Comparison of ENCODE assay signal across 22 mouse cellular contexts in genomic region chr3:138405840-138406239, GRCm38 (mm10). TPM values are rescaled to one million over a fixed set of nuclear protein-coding genes. Genes with fewer than 3 reads are reported as not detected.
DNase-seq lines count a peak whose midpoint lies in the region; ATAC-seq and TF ChIP-seq lines count a peak whose summit lies in the region.
"Had no signal": no experiment of that assay in that cellular context is flagged by ENCODE, and none has a peak within 500 bp of the region (broad histone marks: within the 10 kb centered on the region; RNA-seq: fewer than 3 reads in every experiment).

No protein-coding gene starts in this region.

- WGBS in kidney, embryonic 16.5 days = 57% methylated on average over 7 of the region's 7 CpGs
- 75% methylated on average over 7 of the region's 7 CpGs for WGBS in liver, adult 2 months
- WGBS in hindbrain, embryonic 10.5 days = 85% methylated on average over 7 of the region's 7 CpGs

- H3K4me1 ChIP-seq in kidney, embryonic 16.5 days (ENCODE audit: insufficient read depth, low read length) = 0 out of 2 replicates have a peak, but pooled peaks cover 4% of the 10 kb centered on the region
- peaks cover 16% of the 10 kb centered on the region for H3K4me1 ChIP-seq in liver, adult 2 months (ENCODE audit: control insufficient read depth, insufficient read depth, low read length)
- no peaks in the 10 kb centered on the region for H3K4me1 ChIP-seq in hindbrain, embryonic 10.5 days (replicated peaks)
- H3K4me1 ChIP-seq: embryonic facial prominence, embryonic 10.5 days; forebrain, embryonic 13.5 days; heart, embryonic 12.5 days; hindbrain, embryonic 15.5 days had no signal

- H3K9me3 ChIP-seq in kidney, embryonic 16.5 days (ENCODE audit: low read length) = no peaks in the 10 kb centered on the region
- H3K9me3 ChIP-seq in hindbrain, embryonic 10.5 days = no peaks in the 10 kb centered on the region
- H3K9me3 ChIP-seq: embryonic facial prominence, embryonic 10.5 days; forebrain, embryonic 13.5 days; G1E; heart, embryonic 12.5 days; hindbrain, embryonic 15.5 days had no signal

- peak; percentile 90 for DNase-seq in heart, adult 11 months
- no peak for DNase-seq in heart, adult 8-10 months (ENCODE audit: low spot score)
- DNase-seq in kidney, adult 18-20 months = no peak
- no peak for DNase-seq in liver, adult 2 months (ENCODE audit: extremely low read depth, low read depth, low spot score)
- no peak for DNase-seq in liver
- no peak for DNase-seq in hindbrain, embryonic 10.5 days (ENCODE audit: low spot score)
- DNase-seq: cerebellum, adult 2 months; gastrocnemius, postnatal 25 days had no signal

- H3K79me2 ChIP-seq in liver, adult 2 months (ENCODE audit: control insufficient read depth, insufficient read depth, low read length) = no peaks in the 10 kb centered on the region

- no peak overlapping the region for H3K4me3 ChIP-seq in kidney, embryonic 16.5 days (ENCODE audit: low read length)
- no peak overlapping the region for H3K4me3 ChIP-seq in liver, adult 2 months (ENCODE audit: insufficient read depth, low read depth, low read length)
- H3K4me3 ChIP-seq in hindbrain, embryonic 10.5 days = no peak overlapping the region
- H3K4me3 ChIP-seq: embryonic facial prominence, embryonic 10.5 days; forebrain, embryonic 13.5 days; gastrocnemius, adult 2 months; heart, embryonic 12.5 days; hindbrain, embryonic 15.5 days had no signal

- no peak for TF ChIP-seq POLR2A in liver, adult 2 months (IDR thresholded peaks at IDR 0.05; ENCODE audit: extremely low read depth, insufficient read depth, low read length)

- no peaks in the 10 kb centered on the region for H3K36me3 ChIP-seq in kidney, embryonic 16.5 days (ENCODE audit: insufficient read depth, low read length)
- H3K36me3 ChIP-seq in liver, adult 2 months (ENCODE audit: control insufficient read depth, insufficient read depth, low read length) = no peaks in the 10 kb centered on the region
- no peaks in the 10 kb centered on the region for H3K36me3 ChIP-seq in hindbrain, embryonic 10.5 days
- H3K36me3 ChIP-seq: embryonic facial prominence, embryonic 10.5 days; G1E; heart, embryonic 12.5 days; hindbrain, embryonic 15.5 days had no signal

- peak; percentile 50; the same call in 1 of the 2 replicates for ATAC-seq in kidney, embryonic 16.5 days (ENCODE audit: low FRiP score, low TSS enrichment)
- ATAC-seq: forebrain, embryonic 13.5 days; forebrain, postnatal 0 days had no signal

- no peak overlapping the region for H3K4me2 ChIP-seq in kidney, embryonic 16.5 days (replicated peaks; ENCODE audit: low read depth, low read length)
- H3K4me2 ChIP-seq: forebrain, embryonic 13.5 days; heart, embryonic 12.5 days; hindbrain, embryonic 15.5 days had no signal

- H3K9ac ChIP-seq in kidney, embryonic 16.5 days (replicated peaks; ENCODE audit: low read length) = no peak overlapping the region
- H3K9ac ChIP-seq in liver, adult 2 months (ENCODE audit: low read depth, low read length) = no peak overlapping the region
- H3K9ac ChIP-seq: forebrain, embryonic 13.5 days; forebrain, postnatal 0 days; heart, embryonic 12.5 days; hindbrain, embryonic 15.5 days had no signal

- no peak for TF ChIP-seq CTCF in liver, adult 2 months (IDR thresholded peaks at IDR 0.05; ENCODE audit: low read depth, low read length)

- H3K27ac ChIP-seq in kidney, embryonic 16.5 days (ENCODE audit: low read length) = no peak overlapping the region
- peak overlapping the region; percentile 10; the same call in 1 of the 2 replicates for H3K27ac ChIP-seq in liver, adult 2 months (replicated peaks; ENCODE audit: insufficient read depth, low read depth, low read length)
- H3K27ac ChIP-seq in hindbrain, embryonic 10.5 days = no peak overlapping the region
- H3K27ac ChIP-seq: embryonic facial prominence, embryonic 10.5 days; forebrain, embryonic 13.5 days; gastrocnemius, adult 2 months; hindbrain, embryonic 15.5 days had no signal

- no peaks in the 10 kb centered on the region for H3K27me3 ChIP-seq in kidney, embryonic 16.5 days (ENCODE audit: insufficient read depth, low read length)
- H3K27me3 ChIP-seq in liver, adult 2 months (ENCODE audit: control insufficient read depth, insufficient read depth, low read length) = no peaks in the 10 kb centered on the region
- H3K27me3 ChIP-seq in hindbrain, embryonic 10.5 days (ENCODE audit: insufficient read depth, poor library complexity, severe bottlenecking) = no peaks in the 10 kb centered on the region
- H3K27me3 ChIP-seq: forebrain, embryonic 13.5 days; heart, embryonic 12.5 days; hindbrain, embryonic 15.5 days had no signal

RNA-seq across cellular contexts. Expression of gene Adh4, which starts 9.4 kb away (rescaled TPM):
- total RNA-seq in heart, adult 8-10 months (2022) = not detected
- polyA plus RNA-seq in kidney, embryonic 16.5 days (2015; fragmentation: Nextera tagmentation; extraction: Ambion mirVana) = not detected in 2 replicates
- total RNA-seq in liver, adult 2 months (2014; rRNA removed) = 198 and 305 TPM in 2 replicates
- polyA plus RNA-seq in liver, adult 2 months (2012; rRNA removed) = 74.6 and 79.5 TPM in 2 replicates
- not detected in 2 replicates for polyA plus RNA-seq in hindbrain, embryonic 10.5 days (2016; fragmentation: Nextera tagmentation; extraction: Ambion mirVana)
- total RNA-seq: forebrain, postnatal 0 days; G1E; gastrocnemius, adult 2 months; gastrocnemius, postnatal 25 days; granulocyte monocyte progenitor cell, adult 5-6 weeks; heart, postnatal 25 days had no signal
- polyA plus RNA-seq: CD4-positive, CD25-positive, alpha-beta regulatory T cell, adult 4 months; cerebellum, adult 2 months; embryonic facial prominence, embryonic 10.5 days; embryonic facial prominence, embryonic 14.5 days; forebrain, embryonic 13.5 days; forebrain, postnatal 0 days; G1E; heart, embryonic 12.5 days; heart, embryonic 16.5 days; hindbrain, embryonic 11.5 days; hindbrain, embryonic 15.5 days had no signal

RNA-seq across cellular contexts. Expression of gene Adh5, which starts 37.1 kb away (rescaled TPM):
- 10 to 100 TPM; 79.6 to 88.4 (median 83.5) TPM for total RNA-seq in heart, adult 8-10 months (2022)
- 258 and 276 TPM in 2 replicates for polyA plus RNA-seq in kidney, embryonic 16.5 days (2015; fragmentation: Nextera tagmentation; extraction: Ambion mirVana)
- 435 and 567 TPM in 2 replicates for total RNA-seq in liver, adult 2 months (2014; rRNA removed)
- polyA plus RNA-seq in liver, adult 2 months (2012; rRNA removed) = 144 and 156 TPM in 2 replicates
- 255 and 261 TPM in 2 replicates for polyA plus RNA-seq in hindbrain, embryonic 10.5 days (2016; fragmentation: Nextera tagmentation; extraction: Ambion mirVana)

Comparison
In these comparisons a context has a peak if more than half of its experiments do, and no peak if none do; other contexts are left out.
1. RNA of gene Adh4, which starts 9.4 kb away (polyA plus RNA-seq): 74.6 to 79.5 TPM in liver, adult 2 months; not detected in hindbrain, embryonic 10.5 days and not detected in kidney, embryonic 16.5 days; every median in the first group is over 10 times any median in the second.